Mouse (Mus musculus): ENCODE measurements around the gene Evx1. TPM values are rescaled to one million over a fixed set of nuclear protein-coding genes. Genes with fewer than 3 reads are reported as not detected.

The Evx1 gene
- polyA plus RNA-seq, 1 experiment from 2014 or later, result 0.06 TPM

DNA sequence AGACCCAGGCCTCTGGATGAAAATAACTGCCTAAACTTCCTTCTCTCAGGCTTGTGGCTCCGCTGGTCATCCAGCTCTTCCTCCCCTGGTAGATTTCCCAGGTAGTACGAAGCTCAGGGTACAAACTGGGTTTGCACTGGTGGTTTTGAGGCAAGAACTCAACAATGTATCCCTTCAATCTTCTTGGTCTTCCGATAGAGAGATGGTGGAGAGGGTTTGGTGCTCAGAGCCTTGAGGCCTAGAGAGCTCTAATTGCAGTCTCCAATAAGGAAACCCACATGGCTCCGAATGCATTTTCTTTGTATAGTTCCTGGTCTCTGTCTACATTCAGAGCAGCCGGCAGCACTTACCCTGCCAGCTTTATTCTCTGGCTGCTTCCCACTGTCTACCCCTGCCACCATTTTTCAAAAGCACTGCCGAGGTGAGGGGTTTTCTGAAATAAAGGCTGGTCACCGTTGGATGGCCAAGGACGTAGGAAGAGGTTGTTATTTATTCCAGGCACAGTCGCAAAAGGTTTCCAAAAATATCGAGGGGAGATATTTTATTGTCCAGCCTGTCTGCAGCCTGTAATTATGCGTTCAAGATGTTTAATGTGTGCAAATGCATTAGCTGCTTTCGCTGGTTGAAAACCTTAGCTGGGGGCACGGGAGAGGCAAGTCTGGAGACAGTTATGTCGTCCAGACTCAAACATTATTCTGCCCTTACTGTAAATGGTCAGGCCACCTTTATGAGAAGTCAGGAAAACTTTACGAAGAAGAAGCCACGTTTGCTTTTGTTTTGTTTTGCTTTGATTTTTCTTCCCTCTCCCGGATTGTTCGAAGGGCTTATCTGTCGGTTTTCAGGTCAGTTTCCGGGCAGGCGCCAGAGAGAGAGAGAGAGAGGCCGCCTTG, 40.3 kb upstream of the Evx1 start:
- Histone ChIP-seq H3K27ac (no peak overlapping the region), H3K4me2 (no peak overlapping the region), H3K9ac (no peak overlapping the region), H3K4me3 (no peak overlapping the region), H3K4me1 (no peaks in the 10 kb centered on the region), H3K27me3 (replicated peaks) (peaks cover 98% of the 10 kb centered on the region), H3K36me3 (no peaks in the 10 kb centered on the region), H3K9me3 (replicated peaks) (no peaks in the 10 kb centered on the region)
- 10% methylated on average over 22 of the region's 22 CpGs for WGBS (ENCODE audit: insufficient replicate concordance)
- no peak for ATAC-seq

- no peak for ATAC-seq
- Histone ChIP-seq H3K27me3 (replicated peaks) (peaks cover 96% of the 10 kb centered on the region), H3K27ac (no peak overlapping the region), H3K4me1 (no peaks in the 10 kb centered on the region), H3K4me2 (no peak overlapping the region), H3K9me3 (replicated peaks) (no peaks in the 10 kb centered on the region), H3K36me3 (no peaks in the 10 kb centered on the region), H3K4me3 (no peak overlapping the region), H3K9ac (no peak overlapping the region)
- WGBS (ENCODE audit: insufficient replicate concordance), result 4% methylated on average over 22 of the region's 22 CpGs
Observed at GRCm38 (mm10) chr6:52273656-52274280, 39.5 kb upstream of the Evx1 start.

DNA sequence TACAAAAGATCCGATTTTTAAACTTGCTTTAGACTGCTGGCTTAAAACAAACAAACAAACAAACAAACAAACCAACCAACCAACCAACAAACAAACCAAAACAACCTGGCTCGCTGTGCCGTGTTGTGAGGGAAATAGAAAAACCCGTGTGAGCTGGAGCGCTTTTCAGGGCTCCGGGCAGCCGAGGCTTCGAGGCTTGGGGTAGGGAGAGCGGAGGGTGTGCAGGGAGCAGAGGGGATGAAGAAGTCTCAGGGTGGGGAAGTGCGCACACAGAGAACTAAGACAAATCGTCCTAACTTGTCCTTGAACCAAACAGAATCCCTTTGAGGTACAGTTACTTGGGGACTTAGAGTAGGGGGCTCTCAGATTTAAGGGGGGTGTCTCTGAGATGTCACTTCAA, 38.7 kb upstream of the Evx1 start:
- H3K36me3 ChIP-seq, result no peaks in the 10 kb centered on the region
- WGBS (ENCODE audit: insufficient replicate concordance), result 6% methylated on average over 11 of the region's 11 CpGs
- H3K4me3 ChIP-seq, result no peak overlapping the region
- H3K27me3 ChIP-seq (replicated peaks), result peaks cover 94% of the 10 kb centered on the region
- no peak overlapping the region for H3K27ac ChIP-seq
- H3K9ac ChIP-seq, result no peak overlapping the region
- no peaks in the 10 kb centered on the region for H3K9me3 ChIP-seq (replicated peaks)
- H3K4me1 ChIP-seq, result no peaks in the 10 kb centered on the region
- no peak overlapping the region for H3K4me2 ChIP-seq
- no peak for ATAC-seq

DNA sequence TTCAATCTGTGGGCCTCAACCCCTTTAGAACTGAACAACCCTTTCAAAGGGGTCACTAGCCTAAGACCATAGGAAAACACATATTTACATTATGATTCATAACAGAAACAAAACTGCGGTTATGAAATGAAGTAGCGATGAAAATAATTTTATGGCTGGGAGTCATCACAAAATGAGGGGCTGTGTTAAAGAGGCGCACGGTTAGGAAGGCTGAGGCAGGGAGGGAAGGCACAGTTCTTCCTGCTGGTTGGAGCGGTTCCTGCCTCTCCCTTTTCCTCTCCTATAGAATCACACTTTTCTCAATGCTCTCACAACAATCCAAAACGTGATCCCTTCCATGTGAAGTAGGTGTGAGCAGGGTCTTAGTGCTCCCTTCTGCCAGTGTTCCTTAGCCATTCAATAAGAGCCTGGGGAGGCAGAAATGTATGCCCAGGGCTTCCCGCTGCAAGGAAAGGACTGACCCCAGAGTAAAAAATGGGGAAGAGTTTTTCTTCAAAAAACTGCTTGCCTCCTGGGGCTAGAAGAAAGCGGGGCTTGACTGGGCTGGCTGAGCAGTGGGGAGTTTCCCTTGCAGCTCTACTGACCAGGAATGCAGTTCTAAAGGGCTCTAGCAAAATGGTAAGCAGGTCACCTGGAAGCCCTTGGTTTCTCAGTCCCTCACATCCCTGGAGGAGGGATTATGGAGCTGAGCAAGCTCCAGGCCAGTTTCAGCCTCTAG, 37.6 kb upstream of the Evx1 start:
- H3K27me3 ChIP-seq (replicated peaks), result peaks cover 89% of the 10 kb centered on the region
- 15% methylated on average over 8 of the region's 8 CpGs for WGBS (ENCODE audit: insufficient replicate concordance)
- H3K4me1 ChIP-seq, result no peaks in the 10 kb centered on the region
- H3K9me3 ChIP-seq (replicated peaks), result no peaks in the 10 kb centered on the region
- H3K4me2 ChIP-seq, result no peak overlapping the region
- ATAC-seq, result no peak
- no peak overlapping the region for H3K27ac ChIP-seq
- H3K36me3 ChIP-seq, result no peaks in the 10 kb centered on the region
- H3K4me3 ChIP-seq, result no peak overlapping the region
- H3K9ac ChIP-seq, result no peak overlapping the region

- Histone ChIP-seq H3K9me3 (replicated peaks) (no peaks in the 10 kb centered on the region), H3K36me3 (no peaks in the 10 kb centered on the region), H3K4me1 (no peaks in the 10 kb centered on the region), H3K9ac (no peak overlapping the region), H3K27ac (no peak overlapping the region), H3K4me2 (no peak overlapping the region), H3K27me3 (replicated peaks) (peaks cover 89% of the 10 kb centered on the region), H3K4me3 (no peak overlapping the region)
- 6% methylated on average over 6 of the region's 6 CpGs for WGBS (ENCODE audit: insufficient replicate concordance)
- no peak for ATAC-seq
Observed at GRCm38 (mm10) chr6:52276382-52276781, 36.9 kb upstream of the Evx1 start.

DNA sequence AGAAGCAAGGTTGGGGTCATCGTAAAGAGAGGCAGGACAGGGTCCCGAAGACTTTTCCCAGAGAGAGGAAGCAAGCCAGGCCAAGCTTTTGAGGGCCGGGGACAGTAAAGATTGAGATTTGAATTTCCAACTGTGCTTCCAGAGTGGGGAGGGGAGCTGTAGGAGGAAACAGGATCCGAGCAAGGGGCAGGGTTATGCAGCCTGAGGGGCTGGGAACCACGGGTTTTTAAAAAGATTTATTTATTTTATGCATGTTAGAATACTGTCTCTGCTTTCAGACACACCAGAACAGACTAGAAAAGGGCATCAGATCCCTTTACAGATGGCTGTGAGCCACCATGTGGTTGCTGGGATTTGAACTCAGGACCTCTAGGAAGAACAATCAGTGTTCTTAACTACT, 36.4 kb upstream of the Evx1 start:
- Histone ChIP-seq H3K9ac (no peak overlapping the region), H3K36me3 (no peaks in the 10 kb centered on the region), H3K27ac (no peak overlapping the region), H3K9me3 (replicated peaks) (no peaks in the 10 kb centered on the region), H3K4me2 (no peak overlapping the region), H3K4me1 (no peaks in the 10 kb centered on the region), H3K4me3 (no peak overlapping the region), H3K27me3 (replicated peaks) (peaks cover 88% of the 10 kb centered on the region)
- no peak for ATAC-seq
- WGBS (ENCODE audit: insufficient replicate concordance), result 10% methylated on average over 5 of the region's 5 CpGs

GRCm38 (mm10) chr6:52281084-52281483, 32.2 kb upstream of the Evx1 start:
- peaks cover 71% of the 10 kb centered on the region for H3K27me3 ChIP-seq (replicated peaks)
- no peak overlapping the region for H3K27ac ChIP-seq
- WGBS (ENCODE audit: insufficient replicate concordance), result 48% methylated on average over 12 of the region's 12 CpGs
- H3K36me3 ChIP-seq, result no peaks in the 10 kb centered on the region
- H3K9ac ChIP-seq, result no peak overlapping the region
- no peaks in the 10 kb centered on the region for H3K9me3 ChIP-seq (replicated peaks)
- H3K4me3 ChIP-seq, result no peak overlapping the region
- no peak for ATAC-seq
- no peaks in the 10 kb centered on the region for H3K4me1 ChIP-seq
- no peak overlapping the region for H3K4me2 ChIP-seq

- ATAC-seq, result no peak
- H3K27me3 ChIP-seq (replicated peaks), result peaks cover 60% of the 10 kb centered on the region
- H3K9ac ChIP-seq, result no peak overlapping the region
- no peak overlapping the region for H3K4me2 ChIP-seq
- no peaks in the 10 kb centered on the region for H3K36me3 ChIP-seq
- 70% methylated on average over 5 of the region's 5 CpGs for WGBS (ENCODE audit: insufficient replicate concordance)
- H3K4me3 ChIP-seq, result no peak overlapping the region
- H3K9me3 ChIP-seq (replicated peaks), result no peaks in the 10 kb centered on the region
- H3K4me1 ChIP-seq, result no peaks in the 10 kb centered on the region
- no peak overlapping the region for H3K27ac ChIP-seq
Observed at GRCm38 (mm10) chr6:52283896-52284295, 29.4 kb upstream of the Evx1 start.

DNA sequence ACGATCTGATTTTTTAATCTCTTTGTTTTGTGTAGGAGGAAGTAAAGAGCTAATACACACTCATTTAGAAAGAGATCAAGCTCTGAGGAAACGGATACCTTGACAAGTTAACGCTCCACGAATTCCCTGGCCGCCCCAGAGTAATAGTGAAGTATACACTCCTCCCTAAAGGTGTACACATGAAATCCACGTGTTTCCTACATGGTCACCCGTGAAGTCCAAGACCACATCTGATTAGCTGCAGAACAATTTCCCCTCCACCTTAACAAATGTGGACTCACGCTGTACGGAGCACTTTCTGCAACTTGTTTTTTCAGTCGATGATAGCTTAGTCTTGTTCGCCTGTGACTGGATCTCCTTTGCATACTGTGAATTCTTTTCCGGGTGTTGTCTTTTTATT, 23.1 kb upstream of the Evx1 start:
- Histone ChIP-seq H3K27ac (no peak overlapping the region), H3K36me3 (no peaks in the 10 kb centered on the region), H3K27me3 (replicated peaks) (peaks cover 80% of the 10 kb centered on the region), H3K4me3 (no peak overlapping the region), H3K9me3 (replicated peaks) (no peaks in the 10 kb centered on the region), H3K9ac (no peak overlapping the region), H3K4me2 (no peak overlapping the region), H3K4me1 (no peaks in the 10 kb centered on the region)
- no peak for ATAC-seq
- WGBS (ENCODE audit: insufficient replicate concordance), result 18% methylated on average over 12 of the region's 12 CpGs

DNA sequence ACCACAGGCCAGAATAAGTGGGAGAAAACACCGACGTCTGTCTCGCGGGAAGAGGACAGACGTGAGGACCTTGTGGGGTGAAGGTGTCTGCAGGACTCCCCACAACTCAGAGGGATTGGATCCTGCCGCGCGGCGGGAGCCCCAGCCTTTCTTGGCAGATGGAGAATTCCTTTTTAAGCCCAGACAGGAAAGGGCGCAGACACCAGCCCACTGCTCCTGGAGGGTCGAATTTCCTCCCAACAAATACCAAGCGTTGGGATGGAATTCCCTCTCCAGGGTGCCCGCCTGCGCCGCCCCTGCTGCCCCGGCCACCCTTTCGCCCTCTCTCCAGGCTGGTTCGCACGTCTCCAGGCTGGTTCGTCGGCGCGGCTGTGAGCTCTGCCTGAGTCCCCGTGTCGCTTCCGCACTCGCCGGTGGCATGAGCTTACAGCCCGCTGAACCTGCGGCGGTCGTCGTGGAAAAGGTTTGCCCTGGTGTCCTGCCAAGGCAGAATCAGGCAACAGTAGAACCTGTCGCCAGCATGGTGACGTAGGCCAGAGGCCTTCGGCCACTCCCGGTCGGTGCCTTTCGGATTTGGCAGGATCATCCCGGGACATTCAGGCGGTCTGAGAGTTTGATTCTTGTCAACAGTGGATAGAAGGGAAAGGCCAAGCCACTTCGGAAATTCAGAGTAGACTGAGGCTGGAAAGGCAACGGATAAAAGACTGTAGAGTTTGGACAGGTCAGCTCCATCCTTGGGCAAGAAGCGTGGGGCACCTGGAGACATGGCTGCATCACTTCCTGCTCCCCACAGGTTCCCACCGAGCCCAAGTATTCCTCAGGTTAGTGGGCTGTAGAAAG, 22.1 kb upstream of the Evx1 start:
- H3K36me3 ChIP-seq, result no peaks in the 10 kb centered on the region
- no peak overlapping the region for H3K27ac ChIP-seq
- WGBS (ENCODE audit: insufficient replicate concordance), result 6% methylated on average over 45 of the region's 45 CpGs
- H3K4me2 ChIP-seq, result peak overlapping the region; percentile 43
- no peak for ATAC-seq
- peak overlapping the region; percentile 16 for H3K4me3 ChIP-seq
- H3K27me3 ChIP-seq (replicated peaks), result peaks cover 83% of the 10 kb centered on the region
- H3K9ac ChIP-seq, result no peak overlapping the region
- H3K9me3 ChIP-seq (replicated peaks), result no peaks in the 10 kb centered on the region
- H3K4me1 ChIP-seq, result no peaks in the 10 kb centered on the region

DNA sequence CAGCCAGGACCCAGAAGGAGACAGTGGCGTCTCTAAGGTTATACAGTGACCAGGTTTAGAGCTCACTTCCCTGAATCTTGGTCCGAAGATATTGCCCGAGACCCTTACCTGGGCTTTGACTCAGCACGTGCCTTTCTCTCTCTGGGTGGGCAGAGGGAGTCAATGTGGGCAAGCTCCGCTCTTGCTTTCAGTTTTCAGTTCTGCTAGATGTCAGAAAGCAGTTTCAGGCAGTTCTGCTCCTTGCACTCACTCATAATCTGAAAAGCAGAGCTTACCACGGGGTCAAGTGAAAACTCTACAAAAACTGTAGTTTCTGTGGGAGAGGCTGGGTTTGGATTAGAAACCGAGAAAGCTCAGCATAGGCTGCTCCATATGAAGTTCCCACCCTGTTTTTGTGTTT, 21.0 kb upstream of the Evx1 start:
- Histone ChIP-seq H3K9ac (no peak overlapping the region), H3K4me1 (no peaks in the 10 kb centered on the region), H3K36me3 (no peaks in the 10 kb centered on the region), H3K4me3 (no peak overlapping the region), H3K4me2 (no peak overlapping the region), H3K27ac (no peak overlapping the region), H3K27me3 (replicated peaks) (peaks cover 90% of the 10 kb centered on the region), H3K9me3 (replicated peaks) (no peaks in the 10 kb centered on the region)
- 48% methylated on average over 7 of the region's 7 CpGs for WGBS (ENCODE audit: insufficient replicate concordance)
- no peak for ATAC-seq
